Mouse (Mus musculus) liver (tissue): ENCODE measurements around the gene Pde6h.
"Not testable (repeated sequence)": the region's sequence is repeated elsewhere in the genome, so short reads cannot be mapped to it uniquely, and the experiment has no call there.

Experiments
- DNase-seq: peaks from one replicate; pipeline ENCODE4 v3.0.0-alpha.2; 2020; ENCODE audit warnings: mixed read lengths

Gene Pde6h

DNA sequence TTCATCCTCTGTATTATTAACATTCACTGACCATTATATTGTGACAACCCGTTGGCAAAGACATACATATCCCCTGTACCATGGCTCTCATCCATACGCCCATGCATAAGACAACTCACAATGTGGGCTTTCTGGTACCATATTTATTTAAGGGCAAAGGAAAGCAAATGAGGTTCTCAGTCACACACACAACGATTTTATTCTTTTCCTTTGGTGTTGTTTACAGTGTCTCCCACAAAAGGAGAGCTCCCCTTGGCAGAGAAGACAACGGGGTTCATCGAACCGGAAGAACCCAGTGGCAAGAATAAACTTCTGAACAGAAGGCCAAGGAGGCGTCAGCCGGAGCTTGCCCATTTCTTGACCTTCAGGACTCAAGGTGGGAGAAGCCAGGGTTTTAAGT, at the start of gene Pde6h:
Gene Pde6h (plus strand): TSS at position 301 of the 400 bp plus-strand sequence.
- DNase-seq, result no peak

DNA sequence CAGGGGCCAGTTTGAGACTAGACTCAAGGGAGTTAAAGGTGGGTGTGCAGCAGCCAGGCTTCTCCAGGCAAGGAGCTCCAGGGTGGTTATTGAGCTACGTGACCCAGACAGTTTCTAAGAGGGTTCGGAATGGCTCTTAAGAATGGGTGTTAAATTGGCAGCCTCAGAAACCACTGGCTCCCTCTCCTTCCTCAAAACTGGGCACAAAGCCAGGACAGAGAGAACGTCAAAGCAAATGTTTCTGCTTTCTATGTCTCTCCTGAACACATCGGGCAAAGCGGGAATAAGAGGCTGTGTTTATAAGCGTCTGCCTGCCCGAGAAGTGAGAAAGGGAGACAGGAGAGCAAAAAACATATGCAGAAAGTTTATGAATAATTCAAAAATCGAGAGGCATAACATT, 49.0 kb upstream of the Pde6h start:
- no peak for DNase-seq

DNA sequence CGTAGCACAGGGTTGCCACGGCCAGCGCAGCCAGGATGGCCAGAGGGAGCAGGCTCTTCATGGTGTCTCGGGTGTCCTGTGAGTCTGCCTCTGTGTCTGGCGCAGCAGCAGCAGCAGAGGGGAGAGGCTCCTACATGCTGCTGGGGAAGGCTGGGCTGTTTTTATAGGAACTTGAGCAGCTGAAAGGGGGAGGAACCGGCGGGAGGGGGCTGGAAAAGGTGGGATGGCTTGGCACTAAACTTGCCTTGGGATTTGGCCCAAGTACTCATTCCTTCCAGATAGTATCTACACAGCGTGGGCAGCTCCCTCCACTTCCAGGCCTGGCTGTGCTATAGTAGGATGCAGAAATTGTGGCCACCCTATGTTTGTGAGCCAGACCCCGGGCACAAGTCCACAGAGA, 48.0 kb upstream of the Pde6h start, which contains the start of gene Mgp:
Gene Mgp (minus strand): TSS at position 154 of the 400 bp plus-strand sequence.
- DNase-seq, result no peak

DNA sequence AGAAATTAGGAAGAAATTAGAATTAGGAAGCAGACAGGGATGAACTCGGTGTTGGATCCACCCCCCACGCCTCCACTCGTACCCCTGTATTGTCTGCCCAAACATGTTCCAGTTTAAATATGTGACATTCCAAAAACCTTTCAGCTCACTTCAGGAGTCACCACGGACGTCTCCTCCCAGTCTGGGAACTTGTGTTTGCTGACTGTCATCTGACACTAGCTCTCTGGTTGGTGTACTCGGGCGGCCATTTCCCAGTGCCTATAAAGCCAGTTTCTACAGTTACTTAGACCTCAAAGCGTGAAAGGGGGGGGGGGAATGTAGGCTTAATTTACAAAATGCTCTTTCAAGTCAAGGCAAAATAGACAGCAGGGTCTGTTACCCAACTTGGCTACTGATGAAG, 42.0 kb upstream of the Pde6h start:
- DNase-seq, result no peak

DNA sequence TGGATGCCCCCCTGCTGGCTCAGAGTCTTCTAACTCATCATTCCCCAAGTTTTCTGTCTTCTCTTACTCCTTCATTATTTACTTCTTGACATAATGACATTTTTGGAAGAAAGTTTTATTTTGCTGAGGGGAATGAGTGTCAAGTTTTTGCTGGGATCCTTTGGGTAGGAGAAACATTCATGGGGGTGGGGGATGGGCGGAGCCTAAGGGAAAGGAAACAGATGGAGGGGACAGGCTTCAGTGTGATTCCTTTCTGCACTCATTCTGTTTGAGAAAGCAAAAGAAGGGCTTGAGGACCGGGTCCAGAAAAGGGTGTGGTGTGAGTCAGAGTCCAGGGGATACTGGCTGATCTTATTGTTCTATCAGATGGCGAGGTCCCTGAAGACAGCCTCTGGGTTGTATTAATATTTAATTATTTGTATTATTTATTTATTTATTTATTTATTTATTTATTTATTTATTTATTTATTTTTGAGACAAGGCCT, 40.2 kb upstream of the Pde6h start:
- DNase-seq, result no peak

DNA sequence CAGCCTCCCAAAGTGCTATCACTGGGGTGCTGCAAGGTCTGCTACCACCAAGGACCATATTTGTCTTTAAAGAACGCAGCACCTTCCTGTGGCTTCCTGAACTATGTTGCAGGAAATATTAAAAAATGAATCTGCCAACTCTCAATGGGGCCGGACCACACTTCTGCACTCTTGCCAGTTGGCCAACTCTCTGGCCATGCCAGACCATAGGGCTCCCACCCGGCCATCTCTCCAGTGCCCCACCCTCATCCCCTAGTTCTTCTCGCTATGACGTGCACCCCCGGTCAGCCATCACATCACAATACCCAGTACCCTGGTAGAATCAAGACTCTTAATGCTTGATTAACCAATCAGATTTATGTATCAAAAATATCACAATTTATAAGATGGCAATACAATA, 39.7 kb upstream of the Pde6h start:
- DNase-seq, result no peak

DNA sequence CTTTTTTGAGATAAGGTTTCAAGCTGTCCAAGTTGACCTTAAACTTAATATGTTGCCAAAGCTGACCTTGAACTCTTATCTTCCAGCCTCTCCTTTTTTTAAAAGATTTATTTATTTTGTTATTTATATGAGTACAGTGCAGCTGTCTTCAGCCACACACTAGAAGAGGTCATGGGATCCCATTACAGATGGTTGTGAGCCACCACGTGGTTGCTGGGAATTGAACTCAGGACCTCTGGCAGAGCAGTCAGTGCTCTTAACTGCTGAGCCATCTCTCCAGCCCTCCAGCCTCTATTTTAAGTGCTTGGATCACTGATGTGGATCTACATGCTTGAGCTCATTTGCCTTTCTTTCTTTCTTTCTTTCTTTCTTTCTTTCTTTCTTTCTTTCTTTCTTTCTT, 38.9 kb upstream of the Pde6h start:
- not testable (repeated sequence) for DNase-seq

DNA sequence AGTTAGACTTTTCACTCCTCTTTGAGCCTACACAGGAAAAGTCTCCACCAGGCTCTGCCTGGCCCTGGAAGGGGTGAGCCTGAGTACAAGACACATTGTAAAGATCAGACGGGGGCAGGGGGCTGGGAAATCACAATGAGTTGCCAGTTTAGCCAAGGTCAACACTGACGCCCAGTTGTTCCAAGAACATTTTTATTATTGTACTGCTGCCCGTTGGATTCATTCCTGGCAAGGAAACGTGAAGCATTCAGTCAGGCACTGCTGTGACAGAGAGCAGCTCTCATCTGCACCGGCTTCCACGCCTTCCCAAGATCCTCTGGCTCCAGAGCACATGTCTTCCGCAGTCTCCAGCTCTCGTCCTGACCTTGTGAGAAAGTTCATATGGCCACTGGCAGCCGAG, 35.8 kb upstream of the Pde6h start:
- DNase-seq, result no peak

DNA sequence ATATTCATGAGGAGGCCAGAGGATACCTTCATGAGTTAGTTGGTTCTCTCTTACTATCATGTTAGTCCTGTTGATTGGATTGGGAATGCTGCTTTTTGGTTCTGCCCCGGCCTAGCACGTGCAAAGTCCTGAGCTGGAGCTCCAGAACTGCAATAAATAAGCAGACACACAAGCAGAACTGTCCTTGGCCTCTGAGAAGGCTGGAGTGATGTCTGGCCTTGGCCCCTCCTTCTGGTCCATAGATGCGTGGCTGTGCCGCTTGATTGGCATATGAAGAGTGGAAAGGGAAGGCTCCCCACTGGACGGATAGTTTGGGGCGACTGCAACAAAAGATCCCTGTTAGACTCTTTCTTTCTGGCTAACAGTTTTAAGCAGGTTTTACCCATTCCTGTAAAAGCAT, 34.6 kb upstream of the Pde6h start:
- DNase-seq, result no peak

DNA sequence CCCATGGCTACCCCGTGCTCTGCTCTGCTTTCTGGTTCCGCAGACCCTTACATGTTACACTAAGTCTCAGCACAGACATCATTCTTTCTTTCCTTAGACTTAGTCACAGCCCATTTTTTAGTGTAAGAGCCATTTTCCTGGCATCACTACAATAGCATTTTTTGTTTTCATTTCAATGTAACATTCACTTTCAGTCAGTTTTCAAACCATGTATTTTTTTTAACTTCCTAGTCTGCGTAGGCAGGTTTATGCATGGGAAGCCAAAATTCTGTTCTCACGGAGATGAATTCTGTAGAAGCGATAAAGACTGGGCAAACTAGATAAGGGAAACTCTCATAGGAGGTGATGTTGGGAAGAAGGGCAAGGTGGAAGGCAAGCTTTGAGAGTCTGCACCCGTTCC, 34.1 kb upstream of the Pde6h start:
- DNase-seq, result no peak

DNA sequence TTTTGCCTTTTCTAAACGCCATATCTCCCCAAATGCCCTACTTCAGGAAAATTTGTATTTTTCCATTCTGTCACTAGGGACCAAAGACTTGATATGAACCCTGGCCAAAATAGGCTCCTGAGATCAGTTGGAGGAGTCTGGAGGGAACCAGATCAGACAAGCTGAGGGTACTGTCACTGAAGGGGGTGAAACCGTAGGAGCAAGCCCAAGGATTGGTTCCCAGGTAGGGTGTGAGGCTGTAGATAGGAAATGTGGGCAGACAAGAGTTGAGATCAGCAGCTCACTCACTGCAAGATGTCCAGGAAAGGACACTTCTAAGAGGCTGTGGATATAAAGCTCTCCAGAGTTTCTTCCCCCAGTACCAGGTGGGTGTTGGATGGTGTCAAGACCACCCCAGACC, 31.6 kb upstream of the Pde6h start:
- DNase-seq, result no peak

DNA sequence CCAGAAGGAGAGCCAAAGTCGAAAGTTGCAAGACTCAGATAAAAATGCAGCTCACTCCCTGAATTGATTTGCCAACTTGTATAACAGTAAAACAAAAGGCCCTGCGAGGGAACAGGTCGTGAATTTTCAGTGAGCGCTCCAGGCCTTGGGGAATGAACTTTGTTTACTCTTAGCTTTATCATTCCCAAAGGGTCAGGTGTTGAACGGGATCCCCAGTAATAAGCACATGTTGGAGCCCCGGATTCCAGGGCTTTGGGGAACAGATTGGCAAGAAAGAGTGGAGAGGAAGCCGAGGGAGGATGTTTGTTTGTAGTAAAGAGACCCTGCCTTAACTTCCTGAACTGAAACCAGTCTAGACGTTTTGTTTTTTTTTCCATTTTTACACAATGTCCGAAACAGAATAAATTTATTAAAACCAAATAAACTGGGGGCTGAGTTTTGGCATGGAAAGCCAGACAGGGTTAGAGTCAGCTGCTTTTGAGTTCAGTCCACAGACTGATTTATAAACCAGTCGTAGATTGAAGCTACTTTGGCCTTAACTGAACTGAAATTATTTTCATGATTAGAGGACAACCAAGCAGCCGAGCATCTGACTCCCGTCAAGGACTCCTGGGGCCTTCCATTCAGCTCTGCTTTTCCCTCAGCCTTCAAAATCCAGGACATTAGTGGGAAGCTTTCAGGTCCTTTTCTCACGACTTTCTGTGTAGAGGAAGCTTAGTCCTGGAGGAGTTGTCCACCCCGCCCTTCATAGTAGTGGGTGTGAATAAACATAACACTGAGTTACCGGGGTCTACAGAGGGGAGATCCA, 28.9 kb upstream of the Pde6h start:
- DNase-seq, result no peak

DNA sequence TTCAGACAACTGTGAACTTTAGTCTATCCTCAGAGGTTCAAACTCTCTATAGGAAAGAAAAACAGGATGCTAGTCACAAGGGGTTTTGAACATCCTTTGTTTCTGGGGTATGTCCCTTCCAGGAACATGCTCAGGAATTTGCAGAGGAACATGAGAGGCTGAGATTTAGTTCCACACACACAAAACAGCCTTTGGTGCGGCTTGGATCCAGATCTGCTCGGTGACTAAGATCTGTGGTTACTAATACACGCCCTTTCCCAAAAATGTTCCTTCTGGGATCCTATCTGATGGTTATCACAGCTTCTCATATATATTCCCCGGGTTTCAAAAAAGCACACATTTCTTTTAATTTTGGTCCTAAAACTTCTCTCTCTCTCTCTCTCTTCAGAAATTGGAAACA, 25.8 kb upstream of the Pde6h start:
- DNase-seq, result no peak

DNA sequence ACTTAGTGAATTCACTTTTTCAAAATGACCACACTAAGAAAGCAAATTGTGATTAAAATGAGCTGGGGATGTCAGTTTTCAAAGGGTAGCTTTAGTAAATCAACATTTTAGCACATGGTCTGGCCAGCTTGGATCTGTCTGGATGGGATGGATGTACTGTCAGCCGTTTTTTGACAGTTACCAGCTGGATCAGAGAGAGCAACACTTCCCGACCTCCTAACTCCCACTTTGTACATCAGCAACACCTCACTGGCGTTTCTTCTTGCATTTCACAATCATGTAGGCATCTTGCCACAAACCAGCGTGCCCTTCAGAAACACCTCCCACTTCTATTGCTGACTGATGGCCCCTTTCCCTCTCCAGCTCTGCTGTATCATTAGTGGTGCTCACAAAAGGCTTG, 25.4 kb upstream of the Pde6h start:
- DNase-seq, result no peak

DNA sequence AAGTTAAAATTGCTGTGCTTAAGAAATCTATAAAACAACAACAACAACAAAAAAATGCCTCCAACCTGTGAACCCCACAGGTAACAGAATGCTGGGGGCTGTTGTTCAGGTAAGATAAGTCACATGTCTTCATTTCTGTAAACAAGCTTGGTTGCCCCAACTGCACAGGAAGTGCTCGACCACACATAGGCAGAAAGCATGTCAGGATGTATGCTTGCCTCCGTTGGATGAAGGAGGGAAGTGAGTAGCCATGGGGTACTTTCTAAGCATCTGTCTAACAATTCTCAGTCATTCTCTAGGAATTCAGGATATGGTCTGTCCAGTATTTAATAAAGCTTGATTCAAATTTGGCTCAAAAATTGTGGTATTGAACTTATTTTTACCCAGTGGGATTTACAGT, 24.7 kb upstream of the Pde6h start:
- DNase-seq, result no peak

DNA sequence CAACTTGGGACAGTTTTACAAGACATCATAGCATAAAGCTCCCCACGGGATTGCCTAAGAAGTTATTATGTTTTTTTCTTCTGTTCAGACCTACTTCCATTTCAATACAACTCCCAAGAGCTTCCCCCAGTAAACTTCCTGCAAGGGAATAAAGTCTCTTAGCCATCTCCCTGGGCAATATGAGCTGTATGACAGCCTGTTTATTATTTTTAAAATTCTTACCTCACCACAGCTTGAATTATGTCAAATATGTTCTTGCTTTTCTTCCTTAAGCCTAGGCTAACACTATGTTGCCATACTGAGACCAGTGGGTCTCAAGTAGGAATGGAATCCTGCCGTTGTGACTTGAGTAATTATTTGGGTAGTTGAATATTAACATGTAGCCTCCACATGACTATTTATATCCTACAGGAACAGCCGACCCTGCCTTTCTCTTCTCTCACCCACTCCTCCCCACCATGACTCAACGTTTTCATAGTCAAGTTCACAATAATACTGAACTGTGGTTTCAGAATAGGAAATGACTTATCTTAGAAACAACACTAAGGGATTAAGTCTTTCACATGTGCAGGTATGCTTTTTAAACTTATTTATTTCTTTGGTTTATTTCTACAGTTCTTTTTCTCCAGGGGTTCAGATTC, 23.1 kb upstream of the Pde6h start:
- no peak for DNase-seq

DNA sequence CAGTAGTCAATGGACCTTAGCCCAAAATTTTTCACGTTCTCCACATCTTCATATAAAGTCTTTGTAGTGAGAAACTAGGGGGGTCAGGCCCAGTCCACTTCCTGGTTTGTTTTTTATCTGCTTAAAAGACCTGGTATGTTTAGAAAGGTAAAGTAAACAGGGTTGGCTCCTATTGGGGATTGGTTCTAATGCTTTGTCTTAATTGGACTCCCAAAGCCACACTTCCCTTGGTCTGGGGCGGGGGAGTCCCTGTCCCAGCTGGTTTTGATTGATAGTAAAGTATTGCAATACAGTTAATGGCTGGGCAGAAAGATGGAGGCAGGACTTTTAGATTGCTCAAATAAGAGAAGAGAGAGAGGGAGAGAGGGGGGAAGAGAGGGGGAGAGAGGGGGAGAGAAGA, 22.6 kb upstream of the Pde6h start:
- no peak for DNase-seq

DNA sequence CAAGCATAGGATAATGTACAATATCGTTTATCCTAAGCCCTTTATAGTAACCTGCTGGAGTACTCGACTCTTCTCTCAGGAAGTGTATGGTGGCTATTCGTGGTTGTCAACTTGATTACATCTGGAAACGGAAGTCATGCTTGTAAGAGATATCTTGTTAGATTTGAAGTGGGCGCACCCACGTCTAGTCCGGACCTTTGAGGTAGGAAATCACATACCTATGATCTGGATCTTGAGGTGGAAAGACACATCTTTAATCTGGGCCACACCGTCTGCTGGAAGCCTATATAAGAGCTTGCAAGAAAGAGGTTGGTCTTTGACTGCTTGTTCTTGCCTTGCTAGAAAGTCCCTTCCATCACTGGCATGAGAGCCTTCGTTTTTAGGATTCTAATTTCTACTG, 21.1 kb upstream of the Pde6h start:
- no peak for DNase-seq

DNA sequence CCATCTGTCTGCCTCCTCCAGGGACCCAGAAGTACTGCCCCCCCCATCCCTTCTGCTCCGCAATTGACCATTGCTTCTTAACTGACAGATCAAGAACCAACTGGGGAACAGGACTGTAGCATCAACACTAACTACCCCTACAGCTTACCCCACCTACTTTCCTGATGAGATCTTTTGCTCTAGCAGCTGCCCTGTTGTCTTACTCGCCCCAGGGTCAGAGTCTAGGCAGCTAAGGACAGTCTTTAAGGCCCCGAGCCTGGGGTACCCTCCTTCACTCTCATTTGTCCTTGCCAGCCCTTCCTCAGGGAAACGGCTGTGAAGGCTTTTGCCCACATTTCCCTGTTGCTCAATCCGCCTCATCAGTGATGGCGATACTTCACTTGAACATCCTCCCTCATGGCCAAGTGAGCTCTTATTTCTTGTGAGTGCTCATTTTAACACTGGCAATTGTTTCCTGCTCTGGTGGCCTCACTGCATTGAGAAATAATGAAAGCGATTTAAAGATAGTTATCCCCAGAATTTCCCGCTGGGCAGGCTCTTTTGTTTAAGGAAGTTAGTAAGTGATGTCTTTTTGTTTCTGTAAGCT, 19.7 kb upstream of the Pde6h start:
- no peak for DNase-seq

DNA sequence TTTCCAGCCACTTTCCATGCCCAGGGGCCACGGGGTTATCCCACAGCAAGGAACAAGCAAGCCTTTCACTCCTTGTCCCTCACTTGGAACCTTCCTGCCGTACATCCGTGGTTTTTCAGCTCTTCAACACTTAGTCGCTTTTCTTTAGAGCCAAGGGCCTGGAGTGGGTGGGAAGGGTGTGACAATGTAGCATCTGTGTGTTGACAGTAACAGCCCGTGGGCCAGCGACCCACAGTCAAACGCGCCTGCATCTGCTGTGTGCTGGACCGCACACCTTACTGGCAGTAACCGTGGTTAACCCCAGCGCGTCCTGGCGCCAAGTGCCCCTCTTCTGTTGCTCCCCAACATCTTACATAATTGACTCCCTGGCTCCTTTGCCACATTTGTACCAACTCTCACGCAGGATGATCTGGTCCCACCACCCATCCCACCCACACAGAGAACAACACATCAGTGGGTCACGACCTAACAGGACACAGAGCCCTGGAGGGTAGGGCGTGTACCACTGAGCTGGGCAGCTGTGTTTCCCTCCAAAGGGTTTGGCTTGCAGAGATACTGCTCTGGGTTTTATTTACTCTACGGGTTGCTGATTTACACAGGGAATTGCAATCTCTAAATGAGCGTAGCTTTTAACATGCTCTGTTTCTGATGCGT, 17.2 kb upstream of the Pde6h start:
- no peak for DNase-seq

DNA sequence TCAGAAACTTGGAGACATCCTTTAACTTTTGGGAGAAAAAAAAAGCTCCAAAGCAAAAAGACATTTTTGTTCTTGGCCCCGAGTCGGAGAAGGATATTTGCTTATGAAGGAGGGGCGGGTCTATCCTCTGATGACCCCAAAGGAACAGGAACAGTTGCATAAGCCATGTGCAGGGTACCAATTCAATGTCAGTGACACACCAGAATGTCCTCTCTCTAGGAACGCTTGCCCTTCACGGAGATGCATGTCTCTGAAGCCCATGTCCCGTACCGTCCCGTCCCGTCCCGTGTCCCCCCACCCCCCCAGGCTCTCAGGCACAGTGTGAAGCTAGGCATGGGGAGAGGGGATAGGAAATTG, 16.7 kb upstream of the Pde6h start:
- no peak for DNase-seq

DNA sequence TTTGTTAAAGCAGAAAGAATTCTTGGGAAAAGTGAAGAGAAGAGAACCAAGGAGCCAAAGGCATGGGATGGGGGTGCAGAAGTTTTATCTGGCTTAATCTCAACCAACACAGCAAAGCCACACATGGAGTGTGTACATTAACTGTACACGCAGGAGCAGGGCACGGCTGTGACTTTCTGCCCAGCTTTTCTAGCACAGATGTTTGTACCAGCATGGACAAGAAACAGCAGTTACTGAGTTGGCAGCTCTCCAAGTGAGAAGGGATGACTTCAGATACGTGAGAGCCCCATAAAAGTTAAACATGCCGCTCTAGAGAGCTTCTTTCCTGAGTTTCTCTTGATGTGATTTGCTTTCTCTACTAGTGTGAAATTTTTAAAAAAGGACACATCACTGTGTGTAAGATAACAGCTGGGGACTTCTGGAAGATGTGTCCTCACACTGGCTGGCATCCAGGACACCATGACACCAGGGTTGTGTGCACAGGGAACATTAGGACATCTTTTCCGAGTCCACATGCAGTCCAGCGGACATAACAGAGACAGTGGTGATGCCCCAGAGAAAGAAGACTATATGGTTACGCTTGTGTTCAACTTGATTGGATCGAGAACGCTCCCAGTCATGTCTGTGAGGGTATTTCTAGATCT, 13.3 kb upstream of the Pde6h start:
- DNase-seq, result no peak

DNA sequence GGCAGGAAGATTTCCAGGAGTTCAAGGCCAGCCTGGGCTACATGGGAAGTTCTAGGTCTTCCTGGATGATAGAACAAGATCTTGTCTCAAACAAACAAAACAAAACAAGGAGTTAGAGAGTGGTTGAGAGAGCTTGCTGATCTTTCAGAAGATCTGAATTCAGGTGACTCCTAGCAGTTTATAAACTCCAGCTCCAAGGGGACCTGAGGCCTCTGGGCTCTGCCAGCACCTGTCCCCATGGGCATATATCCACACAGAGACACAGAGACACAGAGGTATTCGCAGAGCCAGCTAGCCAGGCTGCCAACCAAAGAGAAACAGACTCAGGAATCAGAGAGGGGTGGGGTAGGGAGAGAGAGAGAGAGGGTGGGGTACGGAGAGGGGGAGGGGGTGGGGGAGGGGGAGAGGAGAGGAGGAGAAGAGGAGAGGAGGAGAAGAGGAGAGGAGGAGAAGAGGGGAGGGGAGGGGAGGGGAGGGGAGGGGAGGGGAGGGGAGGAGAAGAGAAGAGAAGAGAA, 10.8 kb upstream of the Pde6h start:
- no peak for DNase-seq
